Mouse (Mus musculus): ENCODE data around the gene Msmo1. TPM values are rescaled to one million over a fixed set of nuclear protein-coding genes. Genes with fewer than 3 reads are reported as not detected.

Msmo1 gene
- polyA plus RNA-seq, 1 experiment from 2014 or later = 208 TPM

DNA sequence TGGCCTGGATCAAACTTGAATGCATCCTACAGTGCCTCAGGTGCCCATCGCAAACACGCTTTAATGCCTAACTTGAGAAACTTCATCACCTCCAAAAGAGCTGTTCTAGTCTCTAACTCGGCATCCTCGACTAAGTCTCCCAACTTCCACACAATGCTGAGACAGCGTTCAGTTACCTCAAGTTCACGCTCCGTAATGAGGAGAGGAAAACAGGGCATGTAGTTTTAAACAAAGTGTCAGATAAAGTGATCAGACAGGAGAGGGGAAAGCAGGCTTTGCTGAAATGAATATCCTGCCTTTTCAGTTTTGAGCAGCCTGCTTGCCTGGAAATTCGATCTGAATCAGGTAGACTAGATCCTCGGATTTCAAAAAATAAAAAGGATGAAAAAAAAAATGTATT, 996 bp downstream of the Msmo1 start:
- 0 out of 2 replicates have a peak overlapping the region, but pooled peaks have one; percentile 18 for H3K27ac ChIP-seq (ENCODE audit: low read depth, low read length)
- 17% methylated on average over 9 of the region's 9 CpGs for WGBS
- H3K9me3 ChIP-seq (ENCODE audit: control insufficient read depth, low read length) = no peaks in the 10 kb centered on the region
- peak overlapping the region; percentile 76 for H3K4me2 ChIP-seq (ENCODE audit: low read depth, low read length, severe bottlenecking)
- H3K4me3 ChIP-seq (ENCODE audit: low read depth, low read length) = peak overlapping the region; percentile 78
- peaks cover 9% of the 10 kb centered on the region; the same call in 1 of the 2 replicates for H3K36me3 ChIP-seq (ENCODE audit: control insufficient read depth, insufficient read depth, low read length)
- H3K9ac ChIP-seq (ENCODE audit: low read length) = peak overlapping the region; percentile 76
- H3K27me3 ChIP-seq (ENCODE audit: control insufficient read depth, insufficient read depth, low read length) = no peaks in the 10 kb centered on the region
- DNase-seq (ENCODE audit: low spot score) (no peak), ATAC-seq (replicated peaks; ENCODE audit: low FRiP score) (no peak)
- H3K4me1 ChIP-seq (replicated peaks; ENCODE audit: control insufficient read depth, insufficient read depth, low read length) = 0 out of 2 replicates have a peak, but pooled peaks cover 2% of the 10 kb centered on the region

DNA sequence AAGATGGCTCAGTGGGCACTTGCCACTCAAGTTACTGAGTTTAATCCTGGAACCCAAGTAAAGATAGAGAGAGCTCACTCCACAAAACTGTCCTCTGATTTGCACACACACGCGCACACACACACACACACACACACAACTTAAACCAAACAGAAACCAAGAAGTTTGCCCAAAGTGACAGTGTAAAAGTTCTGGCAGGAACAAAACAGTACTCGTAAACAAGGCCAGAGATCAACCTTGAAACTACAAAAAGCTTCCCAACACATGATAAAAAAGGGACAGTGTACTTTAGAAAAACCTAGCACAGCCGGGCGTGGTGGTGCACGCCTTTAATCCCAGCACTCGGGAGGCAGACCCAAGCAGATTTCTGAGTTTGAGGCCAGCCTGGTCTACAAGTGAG, 5.4 kb downstream of the Msmo1 start:
- no peak overlapping the region for H3K4me3 ChIP-seq (ENCODE audit: low read depth, low read length)
- no peaks in the 10 kb centered on the region for H3K9me3 ChIP-seq (ENCODE audit: control insufficient read depth, low read length)
- H3K27ac ChIP-seq (ENCODE audit: low read depth, low read length) = no peak overlapping the region
- no peak for ATAC-seq (replicated peaks; ENCODE audit: low FRiP score)
- H3K36me3 ChIP-seq (ENCODE audit: control insufficient read depth, insufficient read depth, low read length) = peaks cover 24% of the 10 kb centered on the region; the same call in 1 of the 2 replicates
- no peak overlapping the region for H3K4me2 ChIP-seq (ENCODE audit: low read depth, low read length, severe bottlenecking)
- H3K4me1 ChIP-seq (replicated peaks; ENCODE audit: control insufficient read depth, insufficient read depth, low read length) = 0 out of 2 replicates have a peak, but pooled peaks cover 2% of the 10 kb centered on the region
- H3K9ac ChIP-seq (ENCODE audit: low read length) = no peak overlapping the region
- no peak for DNase-seq (ENCODE audit: low spot score)
- WGBS = 95% methylated on average over 7 of the region's 7 CpGs
- no peaks in the 10 kb centered on the region for H3K27me3 ChIP-seq (ENCODE audit: control insufficient read depth, insufficient read depth, low read length)

DNA sequence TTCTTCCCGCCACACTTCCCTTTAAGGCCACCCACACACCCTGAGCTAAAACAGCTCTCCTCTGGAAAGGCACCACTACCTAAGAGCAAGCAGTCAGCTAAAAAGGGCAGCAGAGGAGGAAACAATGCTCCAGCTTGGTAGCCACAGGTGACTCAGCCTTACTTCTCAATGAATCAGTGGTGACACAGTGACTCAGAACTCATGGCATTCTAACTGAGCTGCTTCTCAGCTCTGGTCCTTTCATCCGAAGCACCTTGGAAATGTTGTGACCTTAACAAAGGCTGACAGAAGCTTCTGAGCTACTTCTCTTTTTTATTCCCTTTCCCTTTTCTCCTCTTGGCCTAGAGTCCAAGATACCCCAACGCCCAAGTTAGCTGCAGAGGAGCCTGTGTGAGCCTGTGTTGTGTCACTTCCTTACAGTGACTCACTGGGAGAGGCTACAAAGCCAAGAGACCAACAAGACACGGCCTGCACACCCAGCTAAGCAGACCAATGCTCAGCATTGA, 7.3 kb downstream of the Msmo1 start:
- 86% methylated on average over 4 of the region's 4 CpGs for WGBS

DNA sequence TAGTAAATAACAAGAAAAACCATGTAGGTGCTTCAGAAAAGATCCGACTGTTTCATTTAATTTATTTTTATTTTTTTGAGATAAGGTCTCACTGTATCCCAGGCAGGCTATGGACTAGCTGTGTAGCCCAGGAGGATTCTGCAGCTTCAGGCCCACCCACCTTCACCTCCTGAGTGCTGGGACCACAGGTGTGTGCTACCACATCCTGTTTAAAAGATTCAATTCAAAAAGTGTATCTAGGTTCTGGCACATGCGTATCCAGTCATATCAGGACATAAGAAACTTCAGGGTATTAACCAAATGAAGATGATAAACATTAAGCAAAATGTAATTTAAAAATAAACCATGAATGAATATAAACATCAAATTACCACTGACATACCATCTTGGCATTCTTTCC, 10.4 kb downstream of the Msmo1 start:
- Histone ChIP-seq H3K9me3 (ENCODE audit: control insufficient read depth, low read length) (no peaks in the 10 kb centered on the region), H3K36me3 (ENCODE audit: control insufficient read depth, insufficient read depth, low read length) (peaks cover 30% of the 10 kb centered on the region), H3K4me1 (replicated peaks; ENCODE audit: control insufficient read depth, insufficient read depth, low read length) (no peaks in the 10 kb centered on the region), H3K9ac (ENCODE audit: low read length) (no peak overlapping the region), H3K4me2 (ENCODE audit: low read depth, low read length, severe bottlenecking) (no peak overlapping the region), H3K4me3 (ENCODE audit: low read depth, low read length) (no peak overlapping the region), H3K27me3 (ENCODE audit: control insufficient read depth, insufficient read depth, low read length) (no peaks in the 10 kb centered on the region), H3K27ac (ENCODE audit: low read depth, low read length) (no peak overlapping the region)
- ATAC-seq (replicated peaks; ENCODE audit: low FRiP score) (no peak), DNase-seq (ENCODE audit: low spot score) (no peak)
- WGBS = 93% methylated on average over 2 of the region's 2 CpGs

More for the DNA sequence above, 7.3 kb downstream of the Msmo1 start:
- no peak for ATAC-seq (replicated peaks; ENCODE audit: low FRiP score)
- DNase-seq (ENCODE audit: low spot score) = no peak
- Histone ChIP-seq H3K4me3 (ENCODE audit: low read depth, low read length) (no peak overlapping the region), H3K9ac (ENCODE audit: low read length) (no peak overlapping the region), H3K27me3 (ENCODE audit: control insufficient read depth, insufficient read depth, low read length) (no peaks in the 10 kb centered on the region), H3K27ac (ENCODE audit: low read depth, low read length) (no peak overlapping the region), H3K36me3 (ENCODE audit: control insufficient read depth, insufficient read depth, low read length) (peaks cover 26% of the 10 kb centered on the region; the same call in 1 of the 2 replicates), H3K4me2 (ENCODE audit: low read depth, low read length, severe bottlenecking) (no peak overlapping the region), H3K9me3 (ENCODE audit: control insufficient read depth, low read length) (no peaks in the 10 kb centered on the region), H3K4me1 (replicated peaks; ENCODE audit: control insufficient read depth, insufficient read depth, low read length) (no peaks in the 10 kb centered on the region)

DNA sequence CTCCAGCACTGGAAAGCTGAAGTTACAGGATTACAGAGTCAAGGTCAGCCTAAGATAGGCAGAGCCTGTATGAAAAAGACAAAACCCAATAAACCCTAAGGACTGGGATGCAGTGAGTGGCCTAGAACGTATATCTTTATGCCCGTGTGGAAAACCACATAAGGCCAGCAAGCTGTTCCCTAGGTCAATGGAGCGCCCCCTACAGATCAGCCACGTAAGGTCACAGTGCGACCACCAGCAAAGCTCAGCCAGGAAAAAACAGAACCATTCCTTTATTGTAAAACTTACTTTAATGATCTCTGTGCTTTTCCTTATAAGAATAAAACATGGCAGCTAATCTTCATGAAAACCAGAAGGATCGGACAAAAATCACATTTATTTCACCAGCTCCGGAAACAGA, 15.7 kb downstream of the Msmo1 start:
- no peak for ATAC-seq (replicated peaks; ENCODE audit: low FRiP score)
- H3K9me3 ChIP-seq (ENCODE audit: control insufficient read depth, low read length) = no peaks in the 10 kb centered on the region
- no peak for DNase-seq (ENCODE audit: low spot score)
- no peaks in the 10 kb centered on the region for H3K4me1 ChIP-seq (replicated peaks; ENCODE audit: control insufficient read depth, insufficient read depth, low read length)
- no peak overlapping the region for H3K27ac ChIP-seq (ENCODE audit: low read depth, low read length)
- peaks cover 25% of the 10 kb centered on the region for H3K36me3 ChIP-seq (ENCODE audit: control insufficient read depth, insufficient read depth, low read length)
- 83% methylated on average over 7 of the region's 7 CpGs for WGBS
- H3K4me2 ChIP-seq (ENCODE audit: low read depth, low read length, severe bottlenecking) = no peak overlapping the region
- no peak overlapping the region for H3K9ac ChIP-seq (ENCODE audit: low read length)
- H3K4me3 ChIP-seq (ENCODE audit: low read depth, low read length) = no peak overlapping the region
- no peaks in the 10 kb centered on the region for H3K27me3 ChIP-seq (ENCODE audit: control insufficient read depth, insufficient read depth, low read length)

DNA sequence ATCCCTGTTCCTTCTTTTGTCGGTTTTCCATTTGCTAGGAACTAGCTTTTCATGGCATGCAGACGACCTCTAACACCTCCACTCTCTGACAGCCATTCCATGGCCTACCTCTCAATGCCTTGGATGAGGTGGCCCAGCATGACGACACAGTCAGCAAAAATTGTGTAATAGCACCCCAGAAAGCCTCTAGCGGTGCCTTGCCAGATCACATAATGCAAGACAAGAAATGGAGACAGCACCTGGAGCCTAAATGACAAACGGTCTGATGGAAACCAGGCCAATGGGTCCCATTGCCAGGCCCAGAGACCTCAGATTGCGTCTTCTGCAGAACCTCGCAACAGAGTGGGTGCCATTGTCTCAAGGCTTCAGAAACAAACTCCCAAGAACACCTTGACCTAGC, 21.1 kb downstream of the Msmo1 start:
- Histone ChIP-seq H3K36me3 (ENCODE audit: control insufficient read depth, insufficient read depth, low read length) (peaks cover 3% of the 10 kb centered on the region; the same call in 1 of the 2 replicates), H3K4me3 (ENCODE audit: low read depth, low read length) (no peak overlapping the region), H3K27ac (ENCODE audit: low read depth, low read length) (no peak overlapping the region), H3K4me1 (replicated peaks; ENCODE audit: control insufficient read depth, insufficient read depth, low read length) (no peaks in the 10 kb centered on the region), H3K9me3 (ENCODE audit: control insufficient read depth, low read length) (no peaks in the 10 kb centered on the region), H3K27me3 (ENCODE audit: control insufficient read depth, insufficient read depth, low read length) (no peaks in the 10 kb centered on the region), H3K9ac (ENCODE audit: low read length) (no peak overlapping the region), H3K4me2 (ENCODE audit: low read depth, low read length, severe bottlenecking) (no peak overlapping the region)
- no peak for DNase-seq (ENCODE audit: low spot score)
- 91% methylated on average over 7 of the region's 7 CpGs for WGBS
- ATAC-seq (replicated peaks; ENCODE audit: low FRiP score) = no peak

DNA sequence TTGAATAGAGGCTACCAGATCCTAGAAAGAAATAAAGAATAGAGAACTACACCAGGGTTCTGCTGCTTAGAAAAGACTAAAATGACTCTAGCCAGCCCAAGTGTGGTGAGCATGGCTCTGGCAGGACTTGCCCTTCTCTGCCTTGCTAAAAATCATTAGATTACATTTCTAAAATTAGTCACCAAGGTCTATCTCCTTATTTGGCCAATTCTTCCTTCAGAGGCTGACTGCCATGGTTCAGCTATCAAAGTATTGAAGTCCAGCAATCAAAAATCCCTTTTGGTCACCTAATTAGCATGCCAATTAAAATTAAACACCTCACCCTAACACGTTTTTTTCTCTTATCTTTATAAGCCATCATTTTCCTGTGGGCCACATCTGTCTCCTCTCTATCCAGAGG, 22.0 kb downstream of the Msmo1 start:
- Histone ChIP-seq H3K9me3 (ENCODE audit: control insufficient read depth, low read length) (no peaks in the 10 kb centered on the region), H3K36me3 (ENCODE audit: control insufficient read depth, insufficient read depth, low read length) (0 out of 2 replicates have a peak, but pooled peaks cover 2% of the 10 kb centered on the region), H3K27me3 (ENCODE audit: control insufficient read depth, insufficient read depth, low read length) (no peaks in the 10 kb centered on the region), H3K4me3 (ENCODE audit: low read depth, low read length) (no peak overlapping the region), H3K4me2 (ENCODE audit: low read depth, low read length, severe bottlenecking) (no peak overlapping the region), H3K4me1 (replicated peaks; ENCODE audit: control insufficient read depth, insufficient read depth, low read length) (no peaks in the 10 kb centered on the region), H3K27ac (ENCODE audit: low read depth, low read length) (no peak overlapping the region), H3K9ac (ENCODE audit: low read length) (no peak overlapping the region)
- ATAC-seq (replicated peaks; ENCODE audit: low FRiP score) (no peak), DNase-seq (ENCODE audit: low spot score) (no peak)
- 48% methylated on average over 1 of the region's 1 CpGs for WGBS

DNA sequence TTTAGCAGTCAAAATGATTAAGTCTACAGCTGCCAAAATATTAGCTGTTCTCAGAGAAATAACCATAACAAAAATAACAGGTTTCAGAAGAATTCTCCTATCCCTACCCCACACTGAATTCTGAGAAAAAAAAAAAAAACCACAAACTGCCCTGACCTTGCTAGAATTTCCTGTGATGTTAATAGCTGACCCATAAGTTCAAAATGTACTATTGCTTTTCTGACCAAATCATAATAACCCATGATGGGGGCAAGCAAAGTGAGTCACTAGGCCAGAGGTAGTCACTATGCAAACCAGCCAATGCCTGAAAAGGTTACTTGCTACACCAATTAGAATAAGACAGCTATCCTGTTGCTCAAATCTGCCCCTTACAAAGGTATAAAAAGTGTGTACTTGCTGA, 26.1 kb downstream of the Msmo1 start:
- ATAC-seq (replicated peaks; ENCODE audit: low FRiP score) = no peak
- H3K9me3 ChIP-seq (ENCODE audit: control insufficient read depth, low read length) = no peaks in the 10 kb centered on the region
- H3K4me1 ChIP-seq (replicated peaks; ENCODE audit: control insufficient read depth, insufficient read depth, low read length) = no peaks in the 10 kb centered on the region
- no peak for DNase-seq (ENCODE audit: low spot score)
- H3K27ac ChIP-seq (ENCODE audit: low read depth, low read length) = no peak overlapping the region
- no peak overlapping the region for H3K9ac ChIP-seq (ENCODE audit: low read length)
- no peaks in the 10 kb centered on the region for H3K36me3 ChIP-seq (ENCODE audit: control insufficient read depth, insufficient read depth, low read length)
- H3K4me3 ChIP-seq (ENCODE audit: low read depth, low read length) = no peak overlapping the region
- H3K4me2 ChIP-seq (ENCODE audit: low read depth, low read length, severe bottlenecking) = no peak overlapping the region
- no peaks in the 10 kb centered on the region for H3K27me3 ChIP-seq (ENCODE audit: control insufficient read depth, insufficient read depth, low read length)

DNA sequence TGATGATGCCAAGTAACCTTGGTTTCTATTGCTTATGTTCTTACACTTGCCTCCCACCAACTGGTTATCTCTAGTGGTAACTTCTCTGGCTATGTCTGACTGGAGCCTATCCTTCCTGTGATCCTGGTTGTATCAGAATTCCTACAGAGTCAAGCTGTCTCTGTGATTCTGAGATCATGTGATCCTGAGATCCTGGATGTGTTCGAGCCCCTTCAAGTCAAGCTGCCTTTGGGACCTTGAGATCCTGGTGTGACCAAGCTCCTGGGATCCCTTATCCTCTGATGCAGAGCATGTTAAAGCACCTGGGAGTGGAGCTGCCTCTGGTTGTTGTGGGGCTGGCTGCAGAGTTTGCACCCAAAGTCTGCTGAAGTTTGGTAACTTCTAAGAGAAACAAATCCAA, 30.4 kb downstream of the Msmo1 start:
- Histone ChIP-seq H3K27me3 (ENCODE audit: control insufficient read depth, insufficient read depth, low read length) (no peaks in the 10 kb centered on the region), H3K36me3 (ENCODE audit: control insufficient read depth, insufficient read depth, low read length) (no peaks in the 10 kb centered on the region), H3K4me1 (replicated peaks; ENCODE audit: control insufficient read depth, insufficient read depth, low read length) (no peaks in the 10 kb centered on the region), H3K4me2 (ENCODE audit: low read depth, low read length, severe bottlenecking) (no peak overlapping the region), H3K9ac (ENCODE audit: low read length) (no peak overlapping the region), H3K9me3 (ENCODE audit: control insufficient read depth, low read length) (no peaks in the 10 kb centered on the region), H3K27ac (ENCODE audit: low read depth, low read length) (no peak overlapping the region), H3K4me3 (ENCODE audit: low read depth, low read length) (no peak overlapping the region)
- WGBS = 90% methylated on average over 1 of the region's 1 CpGs
- ATAC-seq (replicated peaks; ENCODE audit: low FRiP score) (no peak), DNase-seq (ENCODE audit: low spot score) (no peak)
